Mouse (Mus musculus) G1E-ER4 (cell line): ENCODE measurements around the gene Vhl. TPM values are rescaled to one million over a fixed set of nuclear protein-coding genes. Genes with fewer than 3 reads are reported as not detected.

Source experiments
- GATA1 ChIP-seq: IDR thresholded peaks from one replicate; pipeline ENCODE4 v1.8.0; 2012; ENCODE audit warnings: low read length, inconsistent platforms
- polyA plus RNA-seq: library from polyadenylated mRNA; stranded (reverse); fragments of >175 nt; gene quantifications from 2 replicates; pipeline ENCODE4 v1.2.3, GENCODE M21; 2012

Gene Vhl
- polyA plus RNA-seq: 8.6 and 9.1 TPM in 2 replicates

DNA sequence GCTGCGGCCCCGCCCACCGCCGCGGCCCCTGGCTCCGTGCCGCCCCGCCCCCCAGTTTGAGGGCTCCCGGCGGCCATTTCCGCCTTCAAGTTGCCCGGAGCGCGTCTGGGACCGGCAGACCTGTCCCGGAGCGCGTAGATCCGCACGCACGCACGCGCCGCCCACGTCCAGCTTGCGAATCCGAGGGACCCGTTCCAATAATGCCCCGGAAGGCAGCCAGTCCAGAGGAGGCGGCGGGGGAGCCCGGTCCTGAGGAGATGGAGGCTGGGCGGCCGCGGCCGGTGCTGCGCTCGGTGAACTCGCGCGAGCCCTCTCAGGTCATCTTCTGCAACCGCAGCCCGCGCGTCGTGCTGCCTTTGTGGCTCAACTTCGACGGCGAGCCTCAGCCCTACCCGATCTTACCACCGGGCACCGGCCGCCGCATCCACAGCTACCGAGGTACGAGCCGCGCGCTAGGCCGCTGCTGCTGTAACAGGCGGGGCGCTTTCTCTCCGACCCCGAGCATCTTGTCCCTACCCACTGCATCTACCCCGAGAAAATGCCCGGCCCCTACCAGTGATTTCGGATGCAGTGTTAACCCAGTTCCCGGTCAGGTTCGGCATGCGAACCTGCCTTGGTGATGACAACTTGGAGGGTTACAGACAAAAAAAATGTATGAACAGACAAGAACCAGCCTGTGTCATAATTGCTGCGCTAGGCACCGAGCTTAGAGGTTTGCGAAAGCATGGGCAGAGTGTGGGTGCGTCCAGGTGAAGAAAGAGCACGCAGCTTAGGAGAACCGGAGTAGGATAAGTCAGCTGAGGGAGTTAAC lies at the start of gene Vhl:
TSS of gene Vhl (plus strand) at position 19 of the 811 bp plus-strand sequence.
- TF ChIP-seq GATA1: no peak

DNA sequence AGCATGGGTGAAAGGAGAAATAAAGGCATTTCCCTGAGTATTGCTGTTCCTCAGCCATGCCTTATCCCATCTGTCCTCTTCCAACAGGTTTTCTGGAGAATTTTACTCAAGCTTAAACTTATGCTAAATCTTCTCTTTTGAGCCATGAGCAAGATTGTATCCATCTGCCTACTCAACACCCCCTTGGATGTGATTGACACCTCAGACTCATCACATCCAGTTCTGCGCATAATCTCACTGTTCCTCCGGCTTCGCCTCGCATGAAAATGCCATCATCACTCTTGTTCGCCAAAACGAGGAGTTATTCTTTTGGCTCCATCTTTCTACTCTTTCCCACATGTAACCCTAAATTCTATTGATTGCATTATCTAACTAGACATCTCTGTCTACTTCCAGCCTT lies 47.7 kb upstream of the Vhl start:
- no peak for TF ChIP-seq GATA1

DNA sequence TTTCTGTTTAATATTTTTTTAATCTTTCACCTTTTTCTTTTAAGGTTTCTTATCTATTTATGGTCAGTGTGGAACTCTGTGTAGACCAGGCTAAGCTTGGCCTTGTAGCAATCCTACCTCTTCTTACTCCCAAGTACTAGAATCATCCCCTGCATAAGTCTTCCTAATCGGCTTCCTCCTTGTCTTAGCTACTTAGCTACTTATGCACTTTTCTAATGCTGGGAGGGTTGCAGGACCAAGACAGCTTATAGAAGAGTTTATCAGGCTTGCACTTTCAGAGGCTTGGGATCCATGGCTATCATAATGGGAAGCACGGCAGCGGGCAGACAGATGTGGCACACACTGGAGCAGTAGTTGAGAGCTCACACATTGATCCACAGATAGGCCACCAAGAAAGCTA lies 44.5 kb upstream of the Vhl start:
- TF ChIP-seq GATA1: no peak

DNA sequence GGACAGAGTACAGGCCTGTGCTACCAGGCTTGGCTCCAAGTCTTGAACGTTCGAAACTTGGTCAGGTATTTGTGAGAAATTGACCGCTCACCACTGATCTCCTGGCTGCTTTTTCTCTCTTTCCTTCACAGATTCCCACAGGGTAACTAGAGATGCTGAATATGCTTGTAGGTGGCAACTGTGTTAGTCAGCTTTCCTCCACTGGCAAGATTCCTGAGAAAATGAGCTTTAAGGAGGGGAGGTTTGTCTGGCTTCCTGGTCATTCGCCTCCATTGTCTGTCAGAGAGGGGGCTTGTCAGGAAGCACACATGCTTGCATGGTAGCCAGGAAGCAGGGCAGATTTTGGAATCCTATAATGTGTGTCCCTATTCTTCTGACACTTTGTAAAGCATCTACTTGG lies 40.7 kb upstream of the Vhl start:
- no peak for TF ChIP-seq GATA1

DNA sequence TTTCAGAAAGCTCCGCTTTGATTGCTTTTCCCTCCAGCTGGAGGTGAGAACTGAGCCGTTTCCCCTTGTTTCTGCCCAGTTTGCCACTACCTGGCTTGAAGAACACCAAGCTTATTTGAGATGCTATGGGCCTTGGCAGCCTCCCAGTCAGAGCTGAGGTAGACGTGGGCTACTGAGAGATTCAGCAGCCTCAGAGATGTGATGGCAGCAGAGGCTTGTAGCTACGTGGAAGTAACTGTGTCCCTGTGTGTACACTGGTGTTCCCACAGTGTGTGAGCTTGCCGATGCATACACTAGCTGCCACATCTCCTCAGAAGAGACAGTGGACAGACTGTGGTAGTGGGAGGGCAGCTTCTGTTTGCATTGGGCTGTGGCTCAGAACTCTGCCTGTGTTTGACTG lies 38.7 kb upstream of the Vhl start:
- no peak for TF ChIP-seq GATA1

DNA sequence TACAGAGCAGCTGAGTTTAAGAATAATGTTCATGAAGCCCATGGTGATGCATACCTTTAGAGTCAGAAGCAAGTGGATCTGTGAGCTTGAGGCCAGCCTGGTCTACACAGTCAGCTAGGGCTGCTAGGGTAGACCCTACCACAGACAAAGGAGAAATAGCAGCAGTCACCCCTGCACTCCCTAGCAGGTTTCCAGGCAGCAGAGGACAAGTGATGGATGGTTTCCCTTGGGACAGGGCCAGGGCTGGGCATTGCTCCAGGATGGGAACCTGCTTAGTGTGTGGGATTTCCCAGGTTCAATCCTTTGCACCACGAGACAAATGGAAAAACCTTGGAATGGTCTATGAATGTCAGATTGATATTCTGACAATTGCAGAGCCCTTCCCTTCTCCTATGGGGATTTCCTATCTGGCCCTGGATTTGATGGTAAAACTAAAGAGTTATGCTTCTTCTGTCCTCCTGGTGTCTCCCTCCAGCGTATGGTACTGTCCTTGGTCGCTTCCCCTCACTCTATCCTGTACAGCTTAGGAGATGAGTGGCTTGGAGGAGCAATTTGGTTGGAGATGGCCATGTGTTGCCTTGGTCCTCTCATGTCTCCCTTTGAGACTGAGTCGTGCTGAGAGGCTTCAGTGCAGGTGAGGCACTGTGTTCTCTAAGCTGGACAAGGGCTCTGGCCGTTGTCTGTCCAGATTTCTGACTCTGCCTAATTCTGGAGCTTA lies 37.1 kb upstream of the Vhl start:
- TF ChIP-seq GATA1: no peak

DNA sequence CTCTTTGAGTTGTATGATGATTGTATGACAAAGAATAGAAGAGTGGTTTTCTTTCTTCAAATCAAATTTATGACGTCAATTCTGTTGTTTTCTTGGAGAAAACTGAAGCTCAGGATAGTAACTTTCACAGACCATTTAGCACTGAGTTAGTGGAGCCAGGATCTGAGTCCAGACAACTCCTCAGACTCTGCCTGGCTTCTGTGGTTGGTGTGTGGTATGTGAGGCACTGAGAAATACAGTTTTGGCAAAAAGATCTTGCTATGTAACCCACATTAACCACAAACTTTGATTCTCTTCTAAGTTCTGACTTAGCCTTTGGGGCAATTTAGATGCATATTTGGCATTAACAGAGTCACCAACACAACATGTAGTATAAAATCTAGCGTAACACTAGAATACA lies 31.1 kb upstream of the Vhl start:
- no peak for TF ChIP-seq GATA1

DNA sequence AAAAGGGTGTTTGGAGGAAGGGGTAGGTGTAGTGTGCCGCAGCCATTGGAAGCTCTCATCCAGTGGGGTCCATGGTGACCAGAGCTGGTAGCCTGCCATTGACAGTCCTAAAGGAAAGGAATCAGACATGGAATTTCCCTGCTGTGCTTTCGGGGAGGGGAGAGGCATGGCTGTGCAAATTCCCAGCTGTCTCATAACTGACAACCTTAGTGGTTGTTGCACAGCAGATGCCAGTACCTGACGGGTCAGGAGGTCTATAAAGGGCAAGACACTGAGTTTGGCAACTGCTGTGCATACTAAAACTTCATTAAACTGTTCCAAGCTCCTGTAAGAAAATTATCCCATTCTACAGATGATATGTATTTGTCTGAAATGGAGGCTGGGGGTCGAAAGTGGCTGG lies 25.8 kb upstream of the Vhl start:
- no peak for TF ChIP-seq GATA1

DNA sequence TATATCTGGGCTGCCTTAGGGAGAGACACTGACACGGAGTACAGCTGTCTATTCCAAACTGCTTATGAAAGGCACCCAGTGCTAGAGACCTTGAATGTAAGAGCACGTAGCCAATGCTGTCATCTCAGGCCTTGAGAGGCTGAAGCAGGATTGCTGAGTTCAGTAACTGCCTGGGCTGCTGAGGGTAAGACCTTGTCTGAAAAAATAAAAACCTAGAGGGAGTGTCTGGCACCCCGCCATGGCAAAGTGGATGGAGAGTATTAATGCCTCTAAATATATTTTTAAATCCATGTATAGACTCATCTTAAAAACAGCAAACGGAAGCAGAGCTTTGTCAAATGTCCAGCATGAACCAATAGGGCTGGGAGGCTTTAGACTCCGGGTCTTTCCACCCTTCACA lies 23.9 kb upstream of the Vhl start:
- no peak for TF ChIP-seq GATA1

DNA sequence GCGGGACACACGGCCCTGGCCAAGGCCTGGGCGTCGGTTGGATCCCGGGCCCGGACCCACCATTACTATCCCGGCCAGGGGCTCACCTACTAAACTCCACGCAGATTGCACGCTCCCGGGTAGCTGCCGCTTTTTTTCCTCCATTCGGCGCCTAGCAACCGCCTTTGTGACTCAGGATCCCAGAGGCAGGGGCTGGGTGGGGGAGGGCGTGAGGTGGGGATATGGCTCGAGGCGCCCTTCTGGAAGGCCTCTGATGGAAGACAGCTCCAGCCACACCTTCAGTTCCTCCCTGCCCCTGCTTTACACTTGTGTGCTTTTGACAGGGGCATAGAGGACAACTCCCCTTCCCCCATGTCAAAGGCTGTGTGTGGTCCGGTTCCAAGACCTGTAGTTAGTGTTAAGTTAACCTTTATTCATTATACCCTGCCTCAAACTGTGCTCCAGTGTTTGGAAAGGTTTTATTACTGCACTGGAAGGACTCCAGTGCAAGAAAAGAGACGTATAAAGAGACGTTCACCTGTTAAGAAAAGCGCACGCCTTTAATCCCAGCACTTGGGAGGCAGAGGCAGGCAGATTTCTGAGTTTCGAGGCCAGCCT lies 23.1 kb upstream of the Vhl start, which contains the start of gene Fancd2os:
TSS of gene Fancd2os (minus strand) at position 173 of the 597 bp plus-strand sequence.
- no peak for TF ChIP-seq GATA1

DNA sequence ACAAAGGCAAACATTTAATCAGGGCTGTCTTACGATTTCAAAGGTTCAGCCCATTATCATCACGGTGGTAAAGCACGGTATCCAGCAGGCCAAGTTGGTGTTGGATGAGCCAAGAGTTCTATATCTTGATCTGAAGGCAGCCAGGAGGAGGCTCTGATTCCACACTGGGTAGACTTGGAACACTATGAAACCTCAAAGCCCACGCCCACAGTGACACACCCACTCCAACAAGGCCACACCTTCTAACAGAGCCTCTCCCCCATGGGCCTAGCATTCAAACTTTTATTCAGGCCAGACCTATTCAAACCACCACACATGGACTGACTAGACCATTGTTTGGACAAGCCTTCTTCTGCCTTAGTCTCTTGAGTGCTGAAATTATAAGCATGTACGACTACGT lies 20.9 kb upstream of the Vhl start:
- no peak for TF ChIP-seq GATA1

DNA sequence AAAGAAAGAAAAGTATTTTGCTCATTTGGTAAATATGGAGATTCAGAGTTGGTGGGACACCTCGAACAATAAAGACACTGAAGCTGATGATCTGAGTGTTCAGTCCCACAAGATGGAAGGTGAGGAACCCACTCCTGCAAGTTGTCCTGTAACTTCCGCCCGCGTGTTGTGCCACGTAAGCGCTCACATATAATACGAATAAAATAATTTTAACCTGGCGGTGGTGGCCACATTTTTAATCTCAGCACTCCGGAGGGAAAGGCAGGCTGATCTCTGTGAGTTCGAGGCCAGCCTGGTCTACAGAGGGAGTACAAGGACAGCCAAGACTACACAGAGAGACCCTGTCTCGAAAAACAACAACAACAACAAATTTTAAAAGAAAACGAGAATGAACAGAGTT lies 19.8 kb upstream of the Vhl start:
- no peak for TF ChIP-seq GATA1

DNA sequence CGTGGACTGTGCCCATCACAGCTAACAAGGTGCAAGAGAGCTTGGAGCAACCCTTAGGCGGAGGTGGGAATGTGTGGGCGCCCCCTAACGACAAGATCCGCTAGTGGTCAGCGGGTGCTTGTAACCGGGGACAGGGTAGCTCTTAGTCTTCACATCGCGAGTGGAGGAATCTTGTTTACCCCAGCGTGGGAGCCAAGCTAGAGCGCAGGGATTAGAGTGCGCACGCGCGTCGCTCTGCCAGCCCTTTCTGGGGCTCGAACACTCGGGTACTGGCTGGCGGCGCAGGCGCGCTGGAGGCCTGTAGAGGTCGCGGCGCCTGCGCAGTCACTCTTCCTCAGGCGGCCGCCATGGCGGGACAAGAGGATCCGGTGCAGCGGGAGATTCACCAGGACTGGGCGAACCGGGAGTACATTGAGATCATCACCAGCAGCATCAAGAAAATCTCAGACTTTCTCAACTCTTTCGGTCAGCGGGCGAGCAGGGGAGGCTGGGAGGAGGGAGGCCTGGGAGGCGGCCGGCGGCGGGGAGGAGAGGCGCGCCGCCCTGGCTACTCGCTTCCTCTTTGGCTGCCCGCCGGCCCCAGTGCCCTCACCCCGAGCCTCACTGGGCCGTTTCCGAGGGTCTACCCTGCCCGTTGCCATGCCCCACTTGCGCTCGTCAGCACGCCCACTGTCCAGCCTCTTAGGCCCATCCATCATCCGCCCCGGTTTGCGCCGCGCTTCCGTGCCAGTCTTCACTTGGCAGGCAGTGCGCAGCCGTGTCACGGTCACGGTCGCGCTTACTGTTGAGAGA lies 19.1 kb upstream of the Vhl start, which contains the start of gene Brk1:
TSS of gene Brk1 (plus strand) at position 341 of the 792 bp plus-strand sequence.
- TF ChIP-seq GATA1: no peak

DNA sequence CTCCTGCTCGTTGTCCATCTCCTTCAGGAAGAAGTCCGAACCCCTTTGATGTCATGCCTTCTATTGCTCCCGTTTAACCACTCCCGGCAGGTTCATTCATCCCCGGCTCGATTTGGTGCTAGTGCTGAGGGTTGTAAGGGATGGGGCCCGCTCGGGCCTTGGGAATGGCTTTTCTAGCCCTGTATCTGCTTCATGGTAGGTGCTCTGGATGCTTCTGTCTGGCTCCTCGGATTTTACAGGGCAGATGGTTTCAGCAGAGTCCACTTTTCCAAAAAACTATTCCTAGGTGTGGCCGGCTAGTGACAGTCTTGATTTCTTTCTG lies 18.6 kb upstream of the Vhl start:
- TF ChIP-seq GATA1: no peak

DNA sequence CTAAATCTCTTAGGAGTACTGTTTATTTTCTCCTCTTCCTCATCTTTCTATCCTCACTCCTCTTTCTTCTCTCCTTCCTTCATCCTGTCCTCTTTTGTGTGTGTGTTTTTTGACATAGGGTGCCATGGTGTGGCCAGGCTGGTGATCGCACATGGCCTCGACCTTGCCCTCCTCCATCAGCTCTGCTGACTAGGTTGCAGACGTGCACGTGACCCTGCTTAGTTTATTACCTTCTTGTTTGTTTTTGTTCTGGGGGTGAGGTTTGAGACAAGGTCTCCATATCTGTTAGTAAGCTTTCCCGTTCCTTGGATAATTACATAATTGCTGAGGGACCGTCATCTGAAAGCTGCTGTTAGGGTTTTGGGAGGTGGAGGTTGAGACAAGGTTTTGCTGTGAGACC lies 14.9 kb upstream of the Vhl start:
- TF ChIP-seq GATA1: no peak

DNA sequence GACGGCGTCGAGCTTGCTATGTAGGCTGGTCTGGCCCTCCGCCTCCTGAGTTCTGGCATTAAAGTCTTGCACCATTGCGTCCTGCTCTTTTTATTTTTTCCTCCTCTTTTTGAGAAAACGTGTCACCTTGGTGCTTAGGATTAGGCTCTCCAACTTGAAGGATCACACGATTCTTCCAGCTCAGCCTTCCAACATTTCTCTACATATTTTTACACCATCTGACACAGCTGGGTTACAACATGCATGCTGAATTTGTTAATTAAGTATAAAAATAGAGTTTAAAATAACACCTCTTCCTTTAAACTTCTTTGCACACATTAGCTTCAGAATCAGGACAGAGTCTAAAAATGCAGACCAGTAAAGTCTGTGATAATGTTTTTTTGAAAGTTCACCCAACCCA lies 14.5 kb upstream of the Vhl start:
- no peak for TF ChIP-seq GATA1
